Mouse (Mus musculus): ENCODE data around the gene Sstr5. TPM values are rescaled to one million over a fixed set of nuclear protein-coding genes. Genes with fewer than 3 reads are reported as not detected.

The Sstr5 gene
- total RNA-seq (2021): 0.21 TPM in 1 of 2 replicates, not detected in the other
- long read RNA-seq: 0 reads

DNA sequence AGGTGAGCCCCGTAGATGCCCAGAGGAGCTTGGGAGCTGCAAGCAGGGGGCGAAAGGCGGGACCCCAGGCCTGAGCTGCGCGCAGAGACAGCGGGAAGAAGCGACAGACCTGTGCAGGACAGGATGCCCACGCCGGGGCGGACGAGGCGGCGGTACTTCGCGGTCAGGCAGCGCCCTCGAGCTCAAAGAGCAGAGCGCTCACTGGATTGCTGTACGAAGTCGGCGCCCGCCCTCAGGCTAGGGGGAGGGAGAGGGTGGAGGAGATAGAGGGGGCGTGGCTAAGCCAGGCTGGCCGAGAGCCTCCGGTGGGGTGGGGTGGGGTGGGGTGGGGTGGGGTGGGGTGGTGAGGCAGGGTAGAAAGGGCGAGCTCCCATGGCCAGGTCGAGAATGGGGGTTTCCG, at the start of gene Sstr5:
Gene Sstr5, minus strand, starts transcription at position 276 of the 400 bp plus-strand sequence.
- peak; percentile 31 for DNase-seq

DNA sequence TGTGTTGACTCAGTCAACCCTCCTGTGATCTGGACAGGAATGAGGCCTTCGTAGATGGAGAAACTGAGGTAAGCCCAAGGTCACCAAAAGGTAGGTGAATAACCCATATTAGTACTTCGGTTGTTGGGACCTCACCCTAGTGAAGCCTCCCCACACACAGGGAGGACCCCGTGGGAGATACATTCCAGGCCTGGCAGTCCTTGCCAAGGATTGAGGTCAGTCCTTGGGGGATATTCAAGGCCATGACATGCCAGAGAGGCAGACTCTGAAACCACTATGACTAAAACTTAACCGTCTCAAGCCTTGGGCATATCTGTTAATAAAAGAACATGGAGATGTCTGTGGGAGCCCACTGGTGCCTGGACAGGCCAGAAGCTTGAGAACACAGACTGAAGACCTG, 44.7 kb upstream of the Sstr5 start:
- DNase-seq: no peak

DNA sequence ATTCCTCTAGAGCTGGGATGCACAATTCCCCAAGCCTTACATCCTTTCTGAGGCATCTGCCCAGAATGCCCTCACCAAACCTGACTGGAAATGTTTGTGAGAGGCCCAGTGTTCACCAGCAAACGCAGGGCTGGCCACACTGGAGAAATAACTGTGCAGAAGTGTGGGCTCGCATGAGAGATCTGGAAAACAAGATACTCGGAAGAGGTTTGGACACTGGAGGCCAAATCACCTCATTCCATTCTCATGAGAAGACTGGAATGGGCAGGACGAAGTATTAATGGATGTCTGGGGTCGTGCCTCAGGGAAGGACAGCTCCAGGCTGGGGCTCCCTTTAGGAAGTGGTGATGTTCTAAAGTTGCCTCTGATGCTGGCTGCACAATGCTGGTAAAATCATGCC, 43.6 kb upstream of the Sstr5 start:
- no peak for DNase-seq

DNA sequence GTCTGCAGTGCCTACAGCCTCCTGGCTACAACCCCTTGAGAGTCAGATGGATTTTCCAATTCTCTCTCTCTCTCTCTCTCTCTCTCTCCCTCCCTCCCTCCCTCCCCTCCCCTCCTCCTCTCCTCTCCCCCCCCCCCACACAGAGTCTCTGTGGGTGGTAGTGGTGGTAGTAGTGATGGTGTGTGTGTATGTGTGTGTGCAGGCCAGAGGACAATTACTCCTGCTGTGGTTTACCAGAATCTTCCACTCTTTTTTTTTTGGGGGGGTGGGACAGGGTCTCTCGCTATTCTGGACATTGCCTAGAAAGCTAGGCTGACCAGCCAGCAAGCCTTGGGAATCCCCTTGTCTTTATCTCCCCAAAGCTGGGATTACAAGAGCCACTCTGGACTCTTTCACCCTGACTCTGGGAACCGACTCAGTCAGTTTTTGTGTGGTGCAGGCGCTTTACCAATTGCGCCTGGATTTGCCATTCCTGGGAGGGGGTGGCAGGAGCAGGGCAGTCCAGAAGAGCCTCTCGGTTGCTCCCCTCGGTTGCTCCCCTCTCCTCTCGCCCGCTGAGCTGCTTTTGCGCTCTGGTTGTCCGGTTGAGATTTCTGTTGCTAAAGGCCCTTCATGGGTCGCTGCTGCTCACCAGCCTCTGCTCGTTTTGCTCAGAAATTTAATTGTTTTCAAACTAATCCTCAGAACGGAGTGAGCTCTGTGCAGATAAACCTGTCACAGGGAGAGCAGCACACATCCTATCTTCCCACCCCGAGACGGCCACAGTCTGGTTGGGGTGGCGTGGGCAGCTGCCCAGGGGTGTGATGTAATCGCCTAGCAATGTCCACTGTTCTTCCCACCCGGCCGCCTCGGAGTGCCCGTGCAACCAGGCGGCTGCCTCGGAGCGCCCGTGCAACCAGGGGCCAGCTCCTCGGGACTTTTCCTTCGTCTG, 42.1 kb upstream of the Sstr5 start:
- DNase-seq: peak; percentile 58

DNA sequence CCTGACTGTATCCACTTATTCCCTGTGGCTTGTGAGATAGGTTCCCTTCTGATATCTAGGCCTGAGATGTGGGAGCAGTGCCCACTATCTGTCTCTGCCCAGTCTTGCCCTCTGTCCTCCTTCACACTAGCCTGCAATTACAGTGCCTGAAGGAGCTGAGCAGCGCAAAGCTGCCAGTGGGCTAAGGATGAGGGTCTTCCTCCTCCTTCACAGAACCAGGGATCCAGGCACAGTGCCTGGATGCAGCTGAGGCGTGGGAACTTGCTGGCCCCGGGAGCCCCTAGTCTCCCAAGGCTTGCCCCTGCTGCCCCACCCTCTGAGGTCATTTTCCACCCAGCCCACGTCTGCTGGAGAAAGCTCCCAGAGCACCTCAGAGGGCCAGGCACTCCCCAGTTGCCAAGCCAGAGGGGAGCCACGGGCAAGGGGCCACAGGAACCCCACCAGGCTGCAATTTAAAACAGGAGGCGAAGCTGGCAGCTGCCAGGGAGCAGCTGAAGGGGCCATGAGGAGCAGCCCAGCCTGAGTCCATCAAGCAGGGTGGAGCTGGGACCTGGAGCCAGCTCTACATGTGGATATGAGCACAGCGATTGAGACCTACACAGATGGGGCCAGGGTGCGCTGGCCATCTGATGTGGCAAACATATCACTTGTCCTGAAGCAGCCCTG, 33.4 kb upstream of the Sstr5 start:
- no peak for DNase-seq

DNA sequence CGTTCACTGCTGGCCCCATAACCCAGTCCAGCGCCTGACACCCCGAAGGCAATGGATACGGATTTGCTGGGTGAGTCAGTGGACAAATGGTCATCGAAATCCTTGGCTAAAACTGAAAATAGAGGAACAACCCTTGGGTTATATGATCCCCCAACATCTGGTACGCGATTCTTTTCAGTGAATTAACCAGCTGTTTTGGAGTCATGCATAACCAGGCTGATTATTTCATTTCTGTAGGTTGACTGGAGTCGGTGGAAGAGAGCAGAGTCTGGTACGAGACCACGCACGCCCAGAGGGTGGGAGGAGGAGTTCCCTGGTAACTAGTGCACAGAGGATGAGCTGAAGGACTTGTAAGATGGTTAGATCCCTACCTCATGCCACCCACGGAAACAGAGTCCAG, 25.0 kb upstream of the Sstr5 start:
- no peak for DNase-seq

DNA sequence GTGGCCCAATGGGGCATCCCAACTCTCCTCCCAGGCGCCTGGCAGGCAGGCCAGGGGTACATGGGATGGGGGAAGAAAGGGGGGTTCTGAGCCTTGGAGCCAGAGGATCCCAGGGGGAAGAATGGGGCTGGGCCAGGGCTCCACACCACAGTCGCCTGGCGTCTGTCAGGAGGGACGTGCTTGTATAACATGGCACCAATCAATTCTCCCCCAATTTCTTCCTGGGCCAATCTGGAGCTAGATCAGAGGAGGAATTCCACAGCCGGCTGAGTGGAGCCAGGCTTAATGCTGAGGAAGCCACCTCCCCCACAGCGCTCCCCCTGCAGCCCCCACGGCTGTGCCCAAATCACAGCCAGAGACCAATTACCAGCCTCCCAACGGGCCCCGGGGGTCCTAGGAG, 23.4 kb upstream of the Sstr5 start:
- DNase-seq: no peak

DNA sequence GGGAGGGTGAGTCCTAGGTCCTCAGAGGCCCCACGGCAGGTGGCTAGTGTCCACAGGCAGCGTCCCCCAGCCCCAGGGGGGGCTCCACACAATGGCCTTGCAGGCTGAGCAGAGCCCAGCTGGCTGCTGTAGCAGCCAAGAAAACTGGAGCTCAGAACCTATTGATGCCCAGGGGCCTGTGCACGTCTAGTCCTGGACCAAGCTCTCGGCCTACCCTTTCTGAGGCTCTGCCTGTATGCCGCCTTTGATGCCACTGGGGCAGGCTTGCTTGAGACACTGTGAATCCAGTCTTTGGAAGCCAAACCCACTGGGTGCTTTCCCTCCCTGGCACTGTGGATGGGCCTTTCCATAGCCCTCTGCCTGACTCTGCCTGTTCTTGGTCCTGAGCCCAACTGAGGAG, 22.4 kb upstream of the Sstr5 start:
- no peak for DNase-seq

DNA sequence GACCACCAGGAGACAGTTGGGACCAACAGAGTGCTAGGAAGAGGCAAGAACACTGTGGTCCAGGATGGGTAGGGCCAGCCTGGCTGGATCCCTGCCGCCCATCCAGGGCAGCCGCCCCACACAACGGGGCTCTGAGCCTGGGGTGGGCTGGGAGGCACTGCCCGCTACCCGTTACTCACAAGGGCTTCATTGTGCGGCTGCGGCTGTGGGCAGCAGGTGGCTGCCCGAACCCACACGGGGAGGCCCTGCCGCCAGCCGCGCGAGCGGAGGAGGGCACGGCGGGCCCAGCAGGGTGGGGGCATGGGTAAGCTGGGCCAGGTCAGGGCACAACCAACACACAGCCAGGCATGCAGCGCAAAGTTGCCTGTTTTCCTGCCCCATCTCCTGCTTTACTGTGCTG, 21.1 kb upstream of the Sstr5 start:
- no peak for DNase-seq

DNA sequence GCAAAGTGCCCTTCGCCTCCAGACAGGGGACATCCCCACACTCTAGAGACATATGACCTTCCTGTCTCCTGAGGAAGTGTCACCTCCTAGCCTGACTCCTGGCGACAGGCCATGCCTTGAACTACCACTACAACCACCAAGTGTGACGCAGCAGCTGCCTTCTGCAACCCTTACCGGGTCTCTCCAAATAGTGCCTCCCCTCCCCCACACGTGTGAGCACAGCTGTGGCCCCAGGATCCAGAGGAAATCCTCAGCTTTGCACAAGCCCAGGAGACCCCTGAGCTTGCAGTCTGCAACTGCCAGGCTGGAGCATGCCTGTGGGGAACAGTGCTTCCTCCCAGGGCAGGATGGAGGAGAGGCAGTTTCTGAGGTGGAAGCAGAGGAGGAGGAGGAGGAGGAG, 19.2 kb upstream of the Sstr5 start:
- no peak for DNase-seq

DNA sequence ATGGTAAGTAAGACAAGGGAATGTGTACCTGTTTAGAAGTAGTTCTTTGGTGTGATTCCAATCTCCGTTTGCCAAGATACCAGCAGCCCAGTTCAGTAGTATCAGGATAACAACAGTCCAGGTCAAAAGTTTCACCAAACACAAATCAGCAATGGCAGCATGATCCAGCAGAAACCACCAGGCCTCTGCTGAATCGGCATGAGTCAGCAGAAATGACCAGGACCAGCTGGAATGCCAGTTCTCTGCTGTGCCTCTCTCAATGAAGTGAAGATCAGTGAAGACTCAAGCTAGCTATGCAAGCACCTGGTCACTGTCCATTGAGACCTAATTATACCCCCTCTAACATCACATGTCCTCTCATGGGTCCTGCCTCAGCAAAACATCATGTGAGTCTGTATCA, 17.0 kb upstream of the Sstr5 start:
- no peak for DNase-seq

DNA sequence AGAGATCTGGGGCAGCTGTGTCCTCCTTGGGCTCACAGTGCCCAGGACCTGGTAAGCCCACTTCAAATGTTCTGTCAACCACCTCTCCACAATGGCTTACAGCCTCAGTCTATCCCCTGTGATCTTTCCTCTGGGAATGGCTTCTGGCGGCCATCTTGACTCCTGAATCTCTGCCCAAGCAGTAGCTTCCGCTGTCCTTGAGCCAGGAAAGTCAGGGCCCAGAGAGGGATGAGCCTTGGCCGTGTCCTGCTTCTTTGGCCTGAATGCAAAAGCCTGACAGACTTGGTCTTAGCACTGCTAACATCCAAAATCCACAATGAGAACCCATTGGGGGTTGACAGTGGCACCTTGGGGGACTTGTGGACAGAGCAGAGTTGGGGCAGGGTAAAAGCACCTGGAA, 14.8 kb upstream of the Sstr5 start:
- no peak for DNase-seq

DNA sequence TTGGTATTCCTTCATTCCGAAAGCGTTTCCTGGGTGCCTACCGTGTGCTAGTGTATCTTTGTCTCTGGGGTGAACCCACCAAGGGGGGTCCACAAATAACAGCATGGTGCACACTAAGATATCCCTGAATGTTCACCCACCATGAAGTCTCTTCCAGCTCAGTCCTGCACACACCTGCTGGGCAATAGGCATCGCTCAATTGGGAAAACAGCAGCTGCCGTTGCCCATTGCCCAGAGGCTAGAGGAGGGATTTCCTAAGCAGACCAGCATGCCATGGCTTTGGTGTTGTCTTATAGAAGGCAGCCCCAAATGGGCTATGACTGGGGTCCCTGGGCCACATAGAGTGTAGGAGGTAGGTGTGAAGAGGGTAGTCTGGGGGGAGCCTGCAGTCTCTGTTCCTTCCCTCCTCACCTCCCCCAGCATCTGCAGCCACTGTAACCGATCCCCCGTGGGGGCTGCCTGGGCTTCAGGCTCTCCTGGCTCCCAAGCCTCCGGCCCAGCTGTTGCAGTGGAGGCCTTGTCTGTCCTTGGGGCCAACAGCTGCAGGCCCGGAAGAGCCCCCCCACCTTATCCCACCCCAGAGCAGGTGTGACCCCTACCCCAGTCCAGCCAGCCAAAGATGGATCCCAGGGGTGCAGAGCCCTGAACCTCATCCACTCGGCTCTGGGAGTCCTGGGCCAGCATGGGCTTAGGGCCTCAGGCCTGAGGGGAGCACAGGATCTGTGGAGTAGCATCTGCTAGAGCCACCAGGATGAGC, 13.2 kb upstream of the Sstr5 start:
- no peak for DNase-seq

DNA sequence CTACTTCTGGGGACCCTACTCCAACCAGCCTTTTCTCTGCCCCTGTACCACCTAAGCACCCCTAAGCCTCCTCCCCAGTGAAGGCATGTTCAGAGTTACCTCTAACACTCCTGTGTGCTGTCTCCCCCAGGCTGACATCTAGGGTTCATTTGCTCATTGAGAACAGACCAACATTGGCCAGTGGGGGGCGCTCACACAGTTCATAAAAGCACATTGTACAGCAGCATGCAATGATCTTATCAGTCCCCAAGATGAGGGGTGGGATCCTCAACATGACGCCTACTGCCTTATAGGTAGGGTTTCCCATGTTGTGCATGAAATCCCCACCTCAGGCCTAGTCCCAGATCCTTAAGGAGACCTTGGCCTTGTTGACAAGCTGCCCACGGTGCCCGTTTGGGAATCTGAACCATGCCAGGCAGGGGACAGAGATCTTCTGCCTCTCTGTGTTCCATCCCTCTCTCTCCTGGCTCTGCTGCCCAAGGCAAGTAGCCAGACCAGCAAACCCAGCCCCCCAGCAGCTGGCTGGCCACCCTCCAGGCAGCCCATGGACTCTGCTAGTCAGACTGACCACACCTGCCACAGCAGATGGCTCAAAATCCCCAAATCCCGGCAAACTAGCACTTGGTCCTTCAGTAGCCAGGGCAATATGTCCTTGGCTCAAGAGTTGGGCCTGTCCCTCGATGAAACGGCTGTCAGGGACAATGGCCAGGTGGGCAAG, 11.9 kb upstream of the Sstr5 start:
- peak; percentile 46 for DNase-seq

DNA sequence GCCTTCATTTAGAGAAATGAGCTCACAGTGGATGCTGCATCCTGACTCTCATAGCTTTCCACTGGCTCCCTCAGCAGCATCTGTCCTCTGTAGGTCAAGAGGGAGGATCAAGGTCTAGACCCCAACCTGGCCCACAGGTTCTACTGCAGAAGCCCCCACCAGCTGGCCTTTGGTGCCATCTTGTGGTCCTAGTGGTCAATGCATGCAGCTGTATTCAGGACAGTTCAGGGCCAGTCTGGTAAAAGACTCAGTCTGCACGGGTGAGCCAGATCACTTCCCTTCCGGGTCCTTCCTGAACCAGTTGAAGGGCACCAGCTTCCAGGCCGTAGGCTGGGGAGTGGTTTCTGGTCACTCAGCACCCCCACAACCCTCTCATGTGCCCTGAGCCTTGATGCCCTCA, 10.7 kb upstream of the Sstr5 start:
- DNase-seq: peak; percentile 77

DNA sequence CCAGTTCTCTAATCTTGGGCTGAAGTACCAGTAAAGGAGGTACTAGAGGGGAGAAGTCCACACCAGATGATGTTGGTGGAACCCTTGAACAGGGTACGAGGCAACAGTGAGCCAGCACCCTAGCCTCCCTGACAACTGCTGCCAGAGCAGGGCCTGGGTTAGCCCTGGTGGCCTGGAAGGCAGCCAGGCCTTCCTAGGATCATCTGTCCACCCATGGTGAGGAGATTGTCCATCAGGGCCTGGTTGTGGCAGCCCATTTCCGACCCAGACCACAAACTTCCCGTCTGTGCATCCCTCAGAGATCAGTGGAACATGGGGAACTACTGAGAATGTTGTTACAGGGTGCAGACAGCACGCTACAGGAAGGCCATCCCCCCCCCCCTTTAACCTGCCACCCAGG, 5.5 kb upstream of the Sstr5 start:
- DNase-seq: no peak

DNA sequence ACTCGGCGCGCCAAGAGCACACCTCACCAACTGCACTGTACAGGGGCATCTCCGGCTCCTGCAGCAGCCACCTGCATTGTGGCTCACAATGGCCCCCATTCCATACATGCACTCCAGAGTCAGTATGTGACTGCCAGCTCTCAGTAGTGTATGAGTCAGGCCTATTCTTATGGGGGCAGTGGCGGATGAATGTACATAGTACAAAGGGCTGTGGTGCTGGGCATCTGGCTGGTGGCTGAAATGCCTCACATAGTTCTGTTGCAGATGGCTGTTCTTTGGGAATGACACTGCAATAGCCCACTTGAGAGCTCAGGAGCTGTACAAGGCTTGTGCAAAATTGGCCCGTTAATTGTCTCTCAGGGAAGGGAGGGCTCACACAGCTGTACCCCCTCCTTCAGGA, 15.0 kb downstream of the Sstr5 start:
- no peak for DNase-seq

DNA sequence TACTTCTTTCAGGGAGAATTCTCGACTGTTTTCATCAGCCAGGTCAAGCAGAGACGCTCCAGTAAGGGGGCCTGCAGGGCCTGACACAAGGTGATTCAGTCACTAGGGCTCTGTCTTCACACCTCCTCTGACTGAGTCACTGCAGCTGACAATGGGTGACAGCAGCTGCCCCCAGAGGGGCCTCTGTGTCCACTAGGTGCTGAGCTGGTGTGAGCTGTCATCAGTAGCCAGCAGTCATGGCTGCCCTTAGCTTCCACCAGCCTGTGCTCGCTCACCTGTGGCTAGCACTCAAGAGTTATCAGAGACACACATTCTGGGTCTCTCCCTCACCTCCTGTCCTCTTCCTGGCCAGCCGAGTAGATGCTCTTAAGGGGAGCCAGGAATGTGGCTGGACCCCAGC, 16.3 kb downstream of the Sstr5 start:
- DNase-seq: no peak

DNA sequence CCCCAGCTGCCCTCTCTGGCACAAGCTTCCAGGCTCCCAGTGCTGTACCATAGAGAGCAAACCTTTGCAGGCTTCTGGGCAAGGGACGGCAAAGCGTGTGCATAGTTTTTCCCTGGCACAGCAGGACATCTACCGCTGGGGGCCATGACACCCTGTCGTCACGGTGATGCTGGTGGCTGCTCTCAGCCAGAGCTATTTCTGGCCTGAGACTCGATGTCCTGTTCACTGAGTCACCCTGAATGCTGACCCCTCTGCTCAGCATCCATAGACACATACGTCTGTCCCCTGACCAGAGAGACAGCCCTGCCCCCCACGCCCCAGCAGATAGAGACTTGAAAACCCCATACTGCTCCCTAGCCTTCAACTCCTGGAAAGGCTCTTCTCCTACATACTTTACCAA, 16.9 kb downstream of the Sstr5 start:
- no peak for DNase-seq

DNA sequence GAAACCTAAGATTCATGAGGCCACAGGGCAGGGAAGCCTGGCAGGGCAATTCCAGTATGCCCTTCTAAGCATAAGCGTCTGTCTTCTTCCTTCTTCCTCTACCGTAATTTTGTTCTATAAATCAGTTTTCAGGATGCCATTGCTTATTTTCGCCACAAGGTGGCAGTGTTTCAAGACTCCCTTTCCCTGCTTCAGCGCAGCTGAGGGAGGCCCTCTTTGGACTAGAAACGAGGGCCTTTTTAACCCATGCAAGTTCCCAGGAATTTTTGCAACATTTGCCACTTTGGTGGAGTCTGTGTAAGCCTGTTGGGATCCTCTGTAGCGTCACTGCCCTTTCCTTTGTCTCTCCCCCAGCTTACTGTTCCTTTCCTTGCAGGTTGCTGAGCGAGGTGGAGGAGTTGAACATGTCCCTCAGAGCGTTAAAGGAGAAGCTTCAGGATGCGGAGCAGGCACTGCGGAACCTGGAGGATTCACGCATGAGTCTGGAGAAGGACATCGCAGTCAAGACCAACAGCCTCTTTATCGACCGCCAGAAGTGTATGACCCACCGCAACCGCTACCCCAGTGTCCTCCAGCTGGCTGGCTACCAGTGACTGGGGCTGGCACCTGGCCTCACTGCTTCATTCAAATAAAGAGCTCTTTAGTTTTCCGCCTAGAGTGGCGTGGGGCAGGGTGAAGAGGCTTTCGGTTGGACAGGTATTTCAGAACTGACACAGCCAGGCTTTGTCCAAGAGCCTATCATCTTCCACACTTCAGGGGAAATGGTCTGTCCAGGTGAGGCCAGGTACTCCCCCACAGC, 20.9 kb downstream of the Sstr5 start:
- no peak for DNase-seq

DNA sequence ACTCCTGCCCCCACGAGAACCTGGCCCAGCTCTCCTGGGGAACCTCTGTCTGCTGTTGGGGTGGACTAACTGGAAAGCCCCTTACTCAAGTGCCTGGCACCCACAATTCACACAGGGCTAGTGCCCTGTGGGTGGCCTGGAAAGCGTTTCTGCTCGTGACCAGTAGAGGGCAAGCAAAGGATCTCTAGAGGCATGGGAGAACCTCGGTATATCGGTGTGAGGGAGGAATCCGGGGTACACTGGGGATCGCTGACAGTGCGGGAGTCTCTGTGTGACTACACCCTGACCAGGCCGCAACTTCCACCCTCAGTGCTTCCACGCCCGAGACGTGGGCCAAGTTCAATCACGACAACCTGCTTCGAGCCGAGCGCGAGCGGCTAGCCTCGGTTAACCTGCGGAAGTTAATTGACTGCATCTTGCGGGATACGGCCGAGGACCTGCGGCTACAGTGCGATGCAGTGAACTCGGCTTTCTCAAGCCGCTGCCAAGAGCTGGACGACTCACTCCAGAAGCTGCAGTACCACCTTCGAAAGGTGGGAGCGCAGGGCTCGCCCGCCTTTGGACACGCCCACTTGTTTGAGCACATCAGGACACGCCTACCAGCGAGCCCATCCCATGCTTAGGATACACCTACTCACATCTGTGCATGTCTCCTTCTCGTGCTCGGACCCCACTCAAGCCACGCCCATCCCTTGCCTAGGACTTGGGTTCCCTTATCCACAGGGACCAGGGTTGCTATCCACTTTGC, 22.6 kb downstream of the Sstr5 start:
- DNase-seq: peak; percentile 47
